Mouse (Mus musculus): ENCODE measurements around the gene Hmgb1.

DNA sequence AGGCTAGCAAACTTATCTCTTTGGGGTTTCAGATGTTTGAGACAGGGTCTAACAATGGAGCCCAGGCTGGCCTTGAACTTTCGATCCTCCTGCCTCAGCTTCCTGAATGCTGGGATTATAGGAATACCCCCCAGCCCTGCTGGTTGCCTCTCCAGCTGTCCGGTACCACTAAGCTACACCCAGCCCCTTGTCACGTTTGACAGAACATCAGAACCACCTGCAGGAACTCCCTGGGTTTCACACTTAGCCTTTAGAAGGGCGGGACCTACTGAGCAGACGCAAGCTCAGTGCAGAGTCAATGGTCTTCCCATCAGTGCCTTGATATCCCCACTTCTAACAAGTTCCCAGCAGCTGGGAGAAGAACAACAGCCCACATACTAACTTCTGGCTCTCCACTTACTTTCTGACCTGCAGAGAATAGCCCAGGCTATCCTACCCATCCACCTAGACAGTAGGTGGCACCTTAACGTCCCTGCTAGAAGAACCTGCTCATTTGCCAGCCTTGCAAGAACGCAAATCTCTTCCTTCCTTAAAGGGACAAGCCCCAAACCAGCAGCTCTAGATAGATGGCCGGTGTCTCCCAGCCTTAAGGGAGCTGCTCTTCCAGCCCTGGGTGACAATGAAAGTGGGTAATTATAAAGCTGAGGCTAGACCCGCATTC is 178.5 kb downstream of the Hmgb1 start:
- TF ChIP-seq CTCF (IDR thresholded peaks at IDR 0.05; ENCODE audit: borderline replicate concordance, extremely low read depth, insufficient read depth, insufficient read length) (no peak), POLR2A (IDR thresholded peaks at IDR 0.05; ENCODE audit: borderline replicate concordance, extremely low read depth, insufficient read depth, insufficient read length, poor library complexity, severe bottlenecking) (no peak)
